Mouse (Mus musculus) midbrain, embryonic 11.5 days (tissue): ENCODE measurements at regions not wholly inside any gene's neighbourhood (a gene's known extent, or its start where the extent isn't known, plus 50 kb on each side); places are given as distances from the start of the nearest gene placed in this dataset.
"Not testable (repeated sequence)": the region's sequence is repeated elsewhere in the genome, so short reads cannot be mapped to it uniquely, and the experiment has no call there.

Experiments used
- ATAC-seq: fragments of 200-750 bp; cut with Nextera tagmentation; 2 replicates; pipeline ENCODE4 v1.8.0; 2017; ENCODE audit warnings: moderate TSS enrichment, moderate library complexity; ENCODE audit not compliant: low FRiP score
- DNase-seq: peaks from one replicate; pipeline ENCODE4 v3.0.0; 2015; ENCODE audit warnings: low spot score; ENCODE audit errors: missing footprints
- H3K27ac ChIP-seq: fragments of 300-500 bp; sonication (generic); 2 replicates; pipeline ENCODE4 v1.5.1; 2014; ENCODE audit warnings: low read depth, low read length
- H3K27me3 ChIP-seq: fragments of 300-500 bp; sonication (generic); 2 replicates; pipeline ENCODE4 v1.6.1; 2014; ENCODE audit warnings: mild to moderate bottlenecking, low read length, moderate library complexity, mixed read lengths; ENCODE audit not compliant: control insufficient read depth, insufficient read depth
- H3K36me3 ChIP-seq: fragments of 300-500 bp; sonication (generic); 2 replicates; pipeline ENCODE4 v1.6.1; 2014; ENCODE audit warnings: mild to moderate bottlenecking, low read length, moderate library complexity, mixed read lengths; ENCODE audit not compliant: control insufficient read depth, insufficient read depth
- H3K4me1 ChIP-seq: fragments of 300-500 bp; sonication (generic); 2 replicates; pipeline ENCODE4 v1.6.1; 2014; ENCODE audit warnings: low read length; ENCODE audit not compliant: control insufficient read depth, insufficient read depth
- H3K4me2 ChIP-seq: fragments of 300-500 bp; sonication (generic); 2 replicates; pipeline ENCODE4 v1.6.1; 2014; ENCODE audit warnings: mild to moderate bottlenecking, moderate library complexity
- H3K4me3 ChIP-seq: fragments of 300-500 bp; sonication (generic); 2 replicates; pipeline ENCODE4 v1.5.1; 2014; ENCODE audit warnings: low read depth, low read length
- H3K9ac ChIP-seq: fragments of 300-500 bp; sonication (generic); 2 replicates; pipeline ENCODE4 v1.6.1; 2014; ENCODE audit warnings: low read length
- H3K9me3 ChIP-seq: fragments of 300-500 bp; sonication (generic); 2 replicates; pipeline ENCODE4 v1.6.1; 2016; ENCODE audit warnings: low read length; ENCODE audit not compliant: control insufficient read depth
- WGBS: fragments of 180-500 bp; shearing (Covaris S2); extraction: QIAGEN DNeasy Blood & Tissue Kit; methylation state at CpG from one replicate; pipeline ENCODE4 v1.1.7; 2014; 5-methylcytosine and 5-hydroxymethylcytosine counted together

- WGBS: 56% methylated on average over 1 of the region's 1 CpGs
- ATAC-seq: no peak
Measured at GRCm38 (mm10) chr4:67213363-67213762, 386.0 kb downstream of the Tlr4 start.

GRCm38 (mm10) chr4:67224533-67224932 lies 397.1 kb downstream of the Tlr4 start:
- no peaks in the 10 kb centered on the region for H3K36me3 ChIP-seq
- H3K9ac ChIP-seq: no peak overlapping the region
- H3K27me3 ChIP-seq: no peaks in the 10 kb centered on the region
- ATAC-seq (no peak), DNase-seq (no peak)
- no peaks in the 10 kb centered on the region for H3K9me3 ChIP-seq
- no peak overlapping the region for H3K4me3 ChIP-seq
- no peaks in the 10 kb centered on the region for H3K4me1 ChIP-seq
- no peak overlapping the region for H3K4me2 ChIP-seq
- no peak overlapping the region for H3K27ac ChIP-seq

More at GRCm38 (mm10) chr4:67213363-67213762, 386.0 kb downstream of the Tlr4 start:
- no peaks in the 10 kb centered on the region for H3K27me3 ChIP-seq
- no peak overlapping the region for H3K4me2 ChIP-seq
- no peaks in the 10 kb centered on the region for H3K4me1 ChIP-seq
- no peak overlapping the region for H3K27ac ChIP-seq
- no peaks in the 10 kb centered on the region for H3K36me3 ChIP-seq
- H3K9me3 ChIP-seq: no peaks in the 10 kb centered on the region
- no peak overlapping the region for H3K4me3 ChIP-seq
- DNase-seq: no peak
- H3K9ac ChIP-seq: no peak overlapping the region

GRCm38 (mm10) chr4:67229214-67229613 lies 401.8 kb downstream of the Tlr4 start:
- Histone ChIP-seq H3K27me3 (no peaks in the 10 kb centered on the region), H3K9ac (no peak overlapping the region), H3K36me3 (no peaks in the 10 kb centered on the region), H3K9me3 (no peaks in the 10 kb centered on the region), H3K27ac (no peak overlapping the region), H3K4me2 (no peak overlapping the region), H3K4me3 (no peak overlapping the region), H3K4me1 (no peaks in the 10 kb centered on the region)
- ATAC-seq (no peak), DNase-seq (no peak)
- 71% methylated on average over 3 of the region's 3 CpGs for WGBS

GRCm38 (mm10) chr4:67273553-67273952 lies 446.2 kb downstream of the Tlr4 start:
- Histone ChIP-seq H3K27me3 (no peaks in the 10 kb centered on the region), H3K9me3 (no peaks in the 10 kb centered on the region), H3K36me3 (no peaks in the 10 kb centered on the region), H3K4me1 (no peaks in the 10 kb centered on the region), H3K4me2 (no peak overlapping the region), H3K27ac (no peak overlapping the region), H3K4me3 (no peak overlapping the region), H3K9ac (no peak overlapping the region)
- no peak for ATAC-seq
- WGBS: 86% methylated on average over 4 of the region's 4 CpGs
- DNase-seq: no peak

DNA sequence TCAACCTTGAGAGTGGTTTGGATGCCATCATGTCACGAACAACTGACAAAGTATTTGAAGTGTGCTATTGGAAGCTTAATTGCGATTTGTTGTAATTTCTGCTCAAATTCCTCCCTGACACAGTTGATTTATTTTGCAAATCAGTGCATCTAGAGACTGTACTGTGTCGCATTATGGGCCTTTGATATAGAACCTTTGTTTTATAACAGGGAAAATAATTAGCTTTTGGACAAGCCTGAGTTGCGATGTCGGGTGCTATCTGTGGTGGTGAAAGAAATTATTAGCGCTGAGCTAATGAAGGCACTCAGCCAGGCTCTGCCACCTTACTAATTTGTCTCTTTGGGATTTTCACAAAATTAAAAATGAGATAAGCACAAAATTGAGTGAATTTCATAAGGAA lies 473.6 kb downstream of the Tlr4 start:
- WGBS: 83% methylated on average over 6 of the region's 6 CpGs
- H3K4me2 ChIP-seq: no peak overlapping the region
- no peak overlapping the region for H3K4me3 ChIP-seq
- no peaks in the 10 kb centered on the region for H3K27me3 ChIP-seq
- no peaks in the 10 kb centered on the region for H3K36me3 ChIP-seq
- H3K9ac ChIP-seq: no peak overlapping the region
- no peak overlapping the region for H3K27ac ChIP-seq
- H3K9me3 ChIP-seq: no peaks in the 10 kb centered on the region
- ATAC-seq: no peak
- H3K4me1 ChIP-seq: no peaks in the 10 kb centered on the region
- no peak for DNase-seq

DNA sequence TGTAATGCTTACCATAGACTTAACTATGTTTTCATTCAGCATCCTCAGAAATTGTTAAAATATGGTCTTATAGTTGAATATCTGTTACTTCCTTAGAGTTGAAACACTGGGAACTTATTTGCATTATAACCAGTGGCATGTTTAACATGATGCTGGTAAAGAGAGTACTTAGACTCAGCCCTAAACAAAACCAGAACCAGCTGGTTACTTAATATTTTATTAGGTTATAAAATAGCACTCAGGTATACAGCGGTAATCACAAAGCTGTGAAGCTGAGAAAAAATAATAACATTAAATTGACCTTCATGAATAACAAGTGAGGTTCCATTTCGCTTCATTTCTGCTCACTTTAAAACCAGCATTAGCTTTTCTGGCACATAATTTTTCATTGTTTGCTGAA lies 474.4 kb downstream of the Tlr4 start:
- no peaks in the 10 kb centered on the region for H3K4me1 ChIP-seq
- H3K9me3 ChIP-seq: no peaks in the 10 kb centered on the region
- H3K27me3 ChIP-seq: no peaks in the 10 kb centered on the region
- H3K27ac ChIP-seq: no peak overlapping the region
- H3K4me3 ChIP-seq: no peak overlapping the region
- no peak overlapping the region for H3K4me2 ChIP-seq
- no peaks in the 10 kb centered on the region for H3K36me3 ChIP-seq
- DNase-seq (no peak), ATAC-seq (no peak)
- WGBS: 89% methylated on average over 2 of the region's 2 CpGs
- no peak overlapping the region for H3K9ac ChIP-seq

- H3K4me1 ChIP-seq, H3K4me2 ChIP-seq, DNase-seq, H3K9me3 ChIP-seq, H3K4me3 ChIP-seq, ATAC-seq, H3K9ac ChIP-seq, H3K36me3 ChIP-seq, H3K27ac ChIP-seq, H3K27me3 ChIP-seq: not testable (repeated sequence)
Measured at GRCm38 (mm10) chr4:67320098-67320497, 492.7 kb downstream of the Tlr4 start.
